Mouse (Mus musculus) forebrain, postnatal 0 days (tissue): Measurements from ENCODE around the gene Dct. TPM values are rescaled to one million over a fixed set of nuclear protein-coding genes. Genes with fewer than 3 reads are reported as not detected.
A peak's percentile ranks its signal among the peaks of the same experiment; 100 is the strongest.

Source experiments
- ATAC-seq: fragments of 200-750 bp; cut with Nextera tagmentation; 2 replicates; pipeline ENCODE4 v1.8.0; 2017; ENCODE audit warnings: mild to moderate bottlenecking, moderate library complexity
- DNase-seq: peaks from one replicate; pipeline ENCODE4 v3.0.0-alpha.2; 2015
- H3K27ac ChIP-seq: fragments of 300-500 bp; sonication (generic); 2 replicates; pipeline ENCODE4 v1.5.1; 2014; ENCODE audit warnings: low read depth, mild to moderate bottlenecking, antibody characterized with exemption, low read length, moderate library complexity, mixed read lengths
- H3K27me3 ChIP-seq: fragments of 300-500 bp; sonication (generic); 2 replicates; pipeline ENCODE4 v1.6.1; 2014; ENCODE audit warnings: mild to moderate bottlenecking, low read length, mixed read lengths; ENCODE audit not compliant: insufficient read depth
- H3K36me3 ChIP-seq: fragments of 300-500 bp; sonication (generic); 2 replicates; pipeline ENCODE4 v1.6.1; 2014; ENCODE audit warnings: mild to moderate bottlenecking, moderate library complexity; ENCODE audit not compliant: insufficient read depth
- H3K4me1 ChIP-seq: fragments of 300-500 bp; sonication (generic); 2 replicates; pipeline ENCODE4 v1.6.1; 2014; ENCODE audit warnings: antibody characterized with exemption; ENCODE audit not compliant: insufficient read depth
- H3K4me2 ChIP-seq: fragments of 300-500 bp; sonication (generic); 2 replicates; pipeline ENCODE4 v1.6.1; 2014; ENCODE audit warnings: low read depth, mild to moderate bottlenecking, moderate library complexity
- H3K4me3 ChIP-seq: fragments of 300-500 bp; sonication (generic); 2 replicates; pipeline ENCODE4 v1.5.1; 2014; ENCODE audit warnings: low read depth, low read length, mixed read lengths
- H3K9ac ChIP-seq: fragments of 300-500 bp; sonication (generic); 2 replicates; pipeline ENCODE4 v1.6.1; 2014; ENCODE audit warnings: mild to moderate bottlenecking
- H3K9me3 ChIP-seq: fragments of 300-500 bp; sonication (generic); 2 replicates; pipeline ENCODE4 v1.6.1; 2016; ENCODE audit warnings: low read length
- CTCF ChIP-seq: sonication (generic); IDR thresholded peaks from 2 replicates; pipeline ENCODE4 v1.5.1; 2016; ENCODE audit warnings: antibody characterized with exemption, control low read depth, low read depth
- WGBS: fragments of 180-500 bp; shearing (Covaris S2); extraction: QIAGEN DNeasy Blood & Tissue Kit; methylation state at CpG from one replicate; pipeline ENCODE4 v1.1.7; 2014; 5-methylcytosine and 5-hydroxymethylcytosine counted together
- polyA plus RNA-seq: library from polyadenylated mRNA; unstranded; fragments of >200 nt; fragmentation: Nextera tagmentation; extraction: Ambion mirVana; gene quantifications from 2 replicates; pipeline ENCODE4 v1.2.1, GENCODE M21; 2015
- total RNA-seq: library from RNA; depleted of rRNA; stranded (reverse); fragments of >200 nt; gene quantifications from 2 replicates; pipeline ENCODE4 v1.2.3, GENCODE M21; 2014

Gene Dct
- total and polyA plus RNA-seq, 2 experiments from 2014 or later: 1.2 to 1.8 TPM

DNA sequence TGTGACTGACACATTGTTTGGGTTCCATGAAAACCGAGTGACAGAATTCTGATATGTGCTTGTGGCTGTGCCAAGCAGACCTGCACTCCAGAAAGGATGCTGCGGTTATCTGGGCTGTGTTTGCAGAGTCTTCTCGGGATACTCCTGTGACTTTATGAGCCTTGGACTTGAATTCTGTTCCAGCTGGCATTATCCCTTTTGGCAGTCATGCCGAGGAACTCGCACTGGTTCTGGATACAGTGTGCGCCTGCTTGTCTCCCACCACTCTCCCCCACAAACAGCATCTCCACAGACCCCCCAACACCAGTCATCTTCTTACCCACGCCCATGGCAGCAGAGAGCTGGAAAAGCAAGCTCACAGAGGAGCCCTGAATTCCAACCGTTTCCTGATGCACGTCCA lies 42.5 kb downstream of the Dct start:
- H3K9ac ChIP-seq: no peak overlapping the region
- no peak for TF ChIP-seq CTCF
- H3K27me3 ChIP-seq: no peaks in the 10 kb centered on the region
- no peak for ATAC-seq
- WGBS: 62% methylated on average over 9 of the region's 9 CpGs
- H3K27ac ChIP-seq: no peak overlapping the region
- no peaks in the 10 kb centered on the region for H3K9me3 ChIP-seq
- no peaks in the 10 kb centered on the region for H3K36me3 ChIP-seq
- no peak for DNase-seq
- H3K4me2 ChIP-seq: no peak overlapping the region
- H3K4me3 ChIP-seq: no peak overlapping the region
- H3K4me1 ChIP-seq: no peaks in the 10 kb centered on the region

DNA sequence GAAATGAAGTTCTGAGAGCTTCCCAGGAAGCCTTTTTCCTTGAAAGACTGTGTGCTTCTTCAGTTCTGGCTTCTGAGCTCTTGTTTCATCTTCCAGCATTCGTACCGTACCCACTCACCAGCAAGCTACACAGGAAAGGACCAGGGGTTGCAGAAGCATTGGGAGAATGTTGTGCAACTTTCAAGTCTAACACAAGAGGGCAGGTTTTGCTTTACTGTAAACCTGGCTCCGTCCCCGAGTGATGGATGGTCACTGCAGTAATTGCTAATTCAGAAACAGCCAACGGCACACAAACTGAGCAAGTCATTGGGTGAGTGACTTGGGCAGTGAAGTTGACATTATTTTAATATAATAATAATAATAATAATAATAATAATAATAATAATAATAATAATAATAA lies 46.3 kb downstream of the Dct start:
- 11% methylated on average over 5 of the region's 5 CpGs for WGBS
- peak; percentile 33; the same call in 1 of the 2 replicates for ATAC-seq

DNA sequence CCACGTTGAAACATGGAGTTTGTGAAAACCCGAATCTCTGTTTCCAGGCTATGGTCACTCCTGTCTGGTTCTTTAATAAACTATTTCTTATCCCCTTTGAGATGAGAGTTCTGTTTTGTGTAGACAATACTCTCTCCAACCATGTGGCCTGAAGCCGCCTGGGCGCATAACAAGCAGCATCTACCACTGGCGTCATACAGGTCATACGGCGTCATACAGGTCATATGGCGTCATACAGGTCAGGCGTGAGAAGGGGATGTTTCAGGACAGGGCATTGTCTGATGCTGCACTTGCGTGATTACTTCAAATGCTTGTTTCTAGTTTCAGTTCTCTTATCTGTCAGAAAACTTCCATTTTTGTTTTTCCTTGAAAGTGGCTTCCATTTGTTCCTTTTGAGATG lies 47.6 kb downstream of the Dct start:
- 94% methylated on average over 10 of the region's 10 CpGs for WGBS
- ATAC-seq: no peak

More for the DNA sequence above, 46.3 kb downstream of the Dct start:
- Histone ChIP-seq H3K4me1 (no peaks in the 10 kb centered on the region), H3K27me3 (no peaks in the 10 kb centered on the region), H3K36me3 (no peaks in the 10 kb centered on the region), H3K9me3 (no peaks in the 10 kb centered on the region), H3K4me3 (no peak overlapping the region), H3K4me2 (no peak overlapping the region), H3K9ac (no peak overlapping the region), H3K27ac (no peak overlapping the region)
- peak; percentile 78 for TF ChIP-seq CTCF
- peak; percentile 74 for DNase-seq

DNA sequence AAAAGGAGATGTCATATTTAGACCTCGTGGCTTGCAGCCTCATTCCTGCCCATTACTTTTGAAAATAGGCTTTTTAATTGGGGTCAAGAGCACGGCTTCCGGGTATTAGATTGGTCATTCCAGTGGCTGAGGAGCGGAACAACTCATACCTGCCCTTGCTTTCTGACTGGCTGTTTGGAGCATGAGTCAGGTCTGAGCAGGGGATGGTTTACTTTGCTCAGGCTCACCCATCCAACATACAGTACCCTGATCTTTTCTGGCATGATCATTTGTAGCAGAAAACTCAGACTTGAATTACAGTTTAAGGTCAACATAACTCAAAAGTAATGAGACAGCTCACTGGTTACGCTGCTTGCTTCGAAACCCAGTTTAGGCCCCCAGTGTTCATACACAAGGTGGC lies 58.2 kb downstream of the Dct start:
- Histone ChIP-seq H3K9me3 (no peaks in the 10 kb centered on the region), H3K4me3 (no peak overlapping the region), H3K9ac (no peak overlapping the region), H3K4me1 (no peaks in the 10 kb centered on the region), H3K36me3 (no peaks in the 10 kb centered on the region), H3K27ac (no peak overlapping the region), H3K4me2 (no peak overlapping the region), H3K27me3 (no peaks in the 10 kb centered on the region)
- ATAC-seq (no peak), DNase-seq (no peak)
- 89% methylated on average over 6 of the region's 6 CpGs for WGBS
- TF ChIP-seq CTCF: no peak

More for the DNA sequence above, 47.6 kb downstream of the Dct start:
- TF ChIP-seq CTCF: no peak
- H3K4me2 ChIP-seq: no peak overlapping the region
- no peak overlapping the region for H3K9ac ChIP-seq
- no peaks in the 10 kb centered on the region for H3K9me3 ChIP-seq
- H3K4me1 ChIP-seq: no peaks in the 10 kb centered on the region
- H3K27ac ChIP-seq: no peak overlapping the region
- no peaks in the 10 kb centered on the region for H3K36me3 ChIP-seq
- 0 out of 2 replicates have a peak, but pooled peaks cover 3% of the 10 kb centered on the region for H3K27me3 ChIP-seq
- H3K4me3 ChIP-seq: no peak overlapping the region
- DNase-seq: no peak

DNA sequence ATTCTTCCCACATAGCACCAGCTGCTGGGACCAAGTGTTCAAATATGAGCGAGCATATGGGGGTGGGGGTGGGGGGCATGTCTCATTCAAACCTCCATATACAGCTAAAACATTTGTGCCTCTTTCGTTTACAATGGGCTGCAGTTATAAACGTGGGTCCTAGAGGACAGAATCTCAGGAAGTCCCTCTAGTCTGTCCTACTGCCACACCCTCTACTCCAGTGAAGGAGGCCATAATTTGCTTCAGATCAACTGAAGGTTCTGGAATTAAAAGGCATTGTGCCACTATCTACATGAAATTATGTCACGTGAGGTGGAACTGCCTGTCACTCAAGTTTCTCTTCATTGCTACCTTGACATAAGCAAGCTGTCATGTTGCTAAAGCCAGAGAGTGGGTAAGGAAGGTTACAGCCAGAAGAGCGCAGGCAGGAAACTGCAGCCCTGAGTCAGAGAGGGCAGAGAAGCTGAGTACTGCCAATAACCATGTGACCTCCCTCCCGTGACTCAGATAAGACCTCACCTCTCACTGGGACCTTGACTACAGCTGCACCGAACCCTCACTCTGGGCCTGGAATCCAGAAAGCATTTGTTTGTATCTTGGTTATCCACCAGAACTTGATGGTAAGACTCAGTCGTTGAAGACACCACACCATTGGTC lies 59.3 kb downstream of the Dct start:
- no peak overlapping the region for H3K27ac ChIP-seq
- H3K4me3 ChIP-seq: no peak overlapping the region
- DNase-seq (no peak), ATAC-seq (no peak)
- H3K27me3 ChIP-seq: no peaks in the 10 kb centered on the region
- H3K4me1 ChIP-seq: no peaks in the 10 kb centered on the region
- TF ChIP-seq CTCF: no peak
- H3K9me3 ChIP-seq: no peaks in the 10 kb centered on the region
- H3K4me2 ChIP-seq: no peak overlapping the region
- H3K9ac ChIP-seq: no peak overlapping the region
- H3K36me3 ChIP-seq: no peaks in the 10 kb centered on the region
- 71% methylated on average over 8 of the region's 8 CpGs for WGBS

DNA sequence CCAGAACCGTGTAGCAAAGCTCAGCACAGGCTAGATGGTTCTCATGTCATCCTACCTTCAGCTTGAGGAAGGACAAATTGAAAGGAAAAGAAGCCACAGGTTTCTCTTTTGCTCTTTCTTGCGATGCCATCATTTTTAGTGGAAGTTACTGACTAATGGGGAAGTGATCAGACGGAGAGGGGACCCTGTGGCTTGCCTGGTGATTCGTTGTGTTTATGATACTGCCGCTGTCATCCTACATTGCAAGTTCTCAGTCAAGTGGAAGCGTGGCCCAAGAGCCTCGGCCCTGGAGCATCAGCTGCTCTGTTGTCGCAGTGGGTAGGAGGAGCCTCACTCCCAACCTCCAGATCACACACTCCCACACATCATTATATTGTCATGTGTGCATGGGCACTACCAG lies 61.8 kb downstream of the Dct start:
- no peak overlapping the region for H3K4me3 ChIP-seq
- no peaks in the 10 kb centered on the region for H3K9me3 ChIP-seq
- H3K27ac ChIP-seq: no peak overlapping the region
- ATAC-seq (no peak), DNase-seq (no peak)
- WGBS: 84% methylated on average over 8 of the region's 8 CpGs
- no peak for TF ChIP-seq CTCF
- no peaks in the 10 kb centered on the region for H3K4me1 ChIP-seq
- no peak overlapping the region for H3K9ac ChIP-seq
- H3K27me3 ChIP-seq: no peaks in the 10 kb centered on the region
- H3K4me2 ChIP-seq: no peak overlapping the region
- no peaks in the 10 kb centered on the region for H3K36me3 ChIP-seq

DNA sequence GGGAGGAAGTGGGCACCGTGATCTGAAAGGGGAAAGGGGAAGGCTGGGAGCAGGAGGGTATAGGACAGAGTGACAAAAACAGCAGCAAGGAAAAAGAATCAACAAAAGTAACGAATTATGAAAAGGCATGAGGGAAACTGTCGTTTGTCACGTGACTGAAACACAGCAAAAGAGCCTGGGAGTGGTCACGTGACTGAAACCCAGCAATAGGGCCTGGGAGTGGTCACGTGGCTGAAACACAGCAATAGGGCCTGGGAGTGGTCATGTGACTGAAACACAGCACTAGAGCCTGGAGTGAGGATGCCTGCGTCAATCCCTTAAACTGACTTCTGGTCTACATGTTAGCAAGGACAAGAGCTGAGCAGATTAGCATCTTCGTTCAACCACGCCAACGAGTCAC lies 63.6 kb downstream of the Dct start:
- no peak for ATAC-seq
- H3K4me1 ChIP-seq: no peaks in the 10 kb centered on the region
- H3K36me3 ChIP-seq: no peaks in the 10 kb centered on the region
- no peak overlapping the region for H3K27ac ChIP-seq
- H3K27me3 ChIP-seq: no peaks in the 10 kb centered on the region
- no peaks in the 10 kb centered on the region for H3K9me3 ChIP-seq
- H3K9ac ChIP-seq: no peak overlapping the region
- TF ChIP-seq CTCF: no peak
- no peak overlapping the region for H3K4me3 ChIP-seq
- WGBS: 89% methylated on average over 10 of the region's 10 CpGs
- no peak overlapping the region for H3K4me2 ChIP-seq
- no peak for DNase-seq
